Mouse (Mus musculus): ENCODE data around the gene Drd4.

DNA sequence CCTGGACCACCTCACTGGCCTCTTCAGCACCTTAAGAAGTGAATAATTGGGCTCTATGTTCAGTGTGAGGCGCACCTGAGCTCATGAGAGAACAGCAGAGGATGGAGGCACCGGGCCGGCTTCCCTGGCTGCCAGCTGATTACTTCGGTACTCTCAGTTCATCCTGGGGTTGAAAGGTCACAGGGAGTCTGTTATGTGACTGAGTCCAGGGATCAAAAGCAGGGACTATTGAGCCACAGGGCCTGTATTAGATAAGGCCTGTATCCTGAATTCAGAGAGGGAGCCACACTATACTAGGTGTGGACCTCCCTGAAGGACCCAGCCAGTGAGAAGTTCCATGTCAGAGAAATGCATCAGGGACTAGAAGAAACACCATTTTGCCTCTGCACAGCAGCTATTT is 12.7 kb downstream of the Drd4 start:
- TF ChIP-seq POLR2A (IDR thresholded peaks at IDR 0.05; ENCODE audit: low read depth, low read length) (no peak), CTCF (IDR thresholded peaks at IDR 0.05; ENCODE audit: borderline replicate concordance, insufficient read depth, low read length) (no peak)
